Mouse (Mus musculus): Measurements from ENCODE around the gene Ttn.
"Not testable (repeated sequence)": the region's sequence is repeated elsewhere in the genome, so short reads cannot be mapped to it uniquely, and the experiment has no call there.

Ttn gene

GRCm38 (mm10) chr2:76982391-76983145 is at the start of gene Ttn:
Ttn (minus strand) TSS chr2:76982547.
- no peak for DNase-seq (ENCODE audit: low read depth)

GRCm38 (mm10) chr2:77020649-77021048 is 38.3 kb upstream of the Ttn start:
- no peak for DNase-seq (ENCODE audit: low read depth)

- DNase-seq (ENCODE audit: low read depth) = no peak
Measured at GRCm38 (mm10) chr2:77017735-77018134, 35.4 kb upstream of the Ttn start.

- not testable (repeated sequence) for DNase-seq (ENCODE audit: low read depth)
Measured at GRCm38 (mm10) chr2:77013449-77013848, 31.1 kb upstream of the Ttn start.

- DNase-seq (ENCODE audit: low read depth) = no peak
Measured at GRCm38 (mm10) chr2:77011981-77012380, 29.6 kb upstream of the Ttn start.

- DNase-seq (ENCODE audit: low read depth) = no peak
Measured at GRCm38 (mm10) chr2:77007015-77007414, 24.7 kb upstream of the Ttn start.

- DNase-seq (ENCODE audit: low read depth) = no peak
Measured at GRCm38 (mm10) chr2:77003148-77003547, 20.8 kb upstream of the Ttn start.

- no peak for DNase-seq (ENCODE audit: low read depth)
Measured at GRCm38 (mm10) chr2:76998351-76998750, 16.0 kb upstream of the Ttn start.

- DNase-seq (ENCODE audit: low read depth) = no peak
Measured at GRCm38 (mm10) chr2:76992493-76993201, 10.3 kb upstream of the Ttn start.

- no peak for DNase-seq (ENCODE audit: low read depth)
Measured at GRCm38 (mm10) chr2:76987317-76987716, 5.0 kb upstream of the Ttn start.

GRCm38 (mm10) chr2:76984384-76984783 is 2.0 kb upstream of the Ttn start:
- DNase-seq (ENCODE audit: low read depth) = no peak

- DNase-seq (ENCODE audit: low read depth) = no peak
Measured at GRCm38 (mm10) chr2:76983601-76984000, 1.3 kb upstream of the Ttn start.

GRCm38 (mm10) chr2:76981717-76982116 is 630 bp downstream of the Ttn start:
- no peak for DNase-seq (ENCODE audit: low read depth)

GRCm38 (mm10) chr2:76980146-76980545 is 2.2 kb downstream of the Ttn start:
- DNase-seq (ENCODE audit: low read depth) = peak; percentile 45

- DNase-seq (ENCODE audit: low read depth) = no peak
Measured at GRCm38 (mm10) chr2:76977650-76978049, 4.7 kb downstream of the Ttn start.

- no peak for DNase-seq (ENCODE audit: low read depth)
Measured at GRCm38 (mm10) chr2:76972051-76972450, 10.3 kb downstream of the Ttn start.

GRCm38 (mm10) chr2:76971069-76971468 is 11.3 kb downstream of the Ttn start:
- DNase-seq (ENCODE audit: low read depth) = no peak

GRCm38 (mm10) chr2:76970669-76971068 is 11.7 kb downstream of the Ttn start:
- DNase-seq (ENCODE audit: low read depth) = peak; percentile 30

- DNase-seq (ENCODE audit: low read depth) = no peak
Measured at GRCm38 (mm10) chr2:76970204-76970603, 12.1 kb downstream of the Ttn start.

- no peak for DNase-seq (ENCODE audit: low read depth)
Measured at GRCm38 (mm10) chr2:76969637-76970036, 12.7 kb downstream of the Ttn start.

GRCm38 (mm10) chr2:76968919-76969318 is 13.4 kb downstream of the Ttn start:
- peak; percentile 44 for DNase-seq (ENCODE audit: low read depth)

GRCm38 (mm10) chr2:76966582-76966981 is 15.8 kb downstream of the Ttn start:
- no peak for DNase-seq (ENCODE audit: low read depth)

- DNase-seq (ENCODE audit: low read depth) = no peak
Measured at GRCm38 (mm10) chr2:76966013-76966412, 16.3 kb downstream of the Ttn start.

GRCm38 (mm10) chr2:76965542-76965941 is 16.8 kb downstream of the Ttn start:
- DNase-seq (ENCODE audit: low read depth) = no peak
